Mouse (Mus musculus) thymus, adult 18-20 months (tissue): ENCODE data around the gene Nup37.

Source experiments
- DNase-seq, 2 experiments: peaks; one replicate each; pipeline ENCODE4 v3.0.0; 2022; ENCODE audit warnings: mixed read lengths in 2 of 2

The Nup37 gene

GRCm38 (mm10) chr10:88146707-88147477 is at the start of gene Nup37, which contains the start of gene Parpbp:
Gene Nup37, plus strand, starts transcription at chr10:88146992.
Gene Parpbp, minus strand, starts transcription at chr10:88146941.
- DNase-seq, result peak; percentile 77 to 84

GRCm38 (mm10) chr10:88106169-88106568 is 40.6 kb upstream of the Nup37 start:
- no peak for DNase-seq

- DNase-seq, result no peak
Observed at GRCm38 (mm10) chr10:88113290-88113689, 33.5 kb upstream of the Nup37 start.

- no peak for DNase-seq
Observed at GRCm38 (mm10) chr10:88119721-88120120, 27.1 kb upstream of the Nup37 start.

GRCm38 (mm10) chr10:88135630-88136029 is 11.2 kb upstream of the Nup37 start:
- no peak for DNase-seq

GRCm38 (mm10) chr10:88146187-88146586 is 605 bp upstream of the Nup37 start:
- no peak for DNase-seq

GRCm38 (mm10) chr10:88150381-88150780 is 3.6 kb downstream of the Nup37 start:
- DNase-seq, result no peak

- no peak for DNase-seq
Observed at GRCm38 (mm10) chr10:88151658-88152057, 4.9 kb downstream of the Nup37 start.

- DNase-seq, result no peak
Observed at GRCm38 (mm10) chr10:88162096-88162495, 15.3 kb downstream of the Nup37 start.

GRCm38 (mm10) chr10:88162676-88163075 is 15.9 kb downstream of the Nup37 start:
- DNase-seq, result no peak

GRCm38 (mm10) chr10:88166158-88166557 is 19.4 kb downstream of the Nup37 start:
- no peak for DNase-seq

GRCm38 (mm10) chr10:88167438-88168077 is 20.8 kb downstream of the Nup37 start:
- no peak for DNase-seq

- no peak for DNase-seq
Observed at GRCm38 (mm10) chr10:88200541-88200940, 53.7 kb downstream of the Nup37 start.

GRCm38 (mm10) chr10:88200951-88201638 is 54.3 kb downstream of the Nup37 start, which contains the start of gene Washc3:
Gene Washc3, plus strand, starts transcription at chr10:88201093.
- DNase-seq, result peak; percentile 82 to 89

GRCm38 (mm10) chr10:88201650-88202049 is 54.9 kb downstream of the Nup37 start:
- DNase-seq, result no peak

GRCm38 (mm10) chr10:88202581-88202980 is 55.8 kb downstream of the Nup37 start:
- DNase-seq, result peak in 1 of 2 experiments; percentile 6

- DNase-seq, result peak; percentile 11 to 33
Observed at GRCm38 (mm10) chr10:88203236-88203635, 56.4 kb downstream of the Nup37 start.

GRCm38 (mm10) chr10:88212644-88213043 is 65.9 kb downstream of the Nup37 start:
- DNase-seq, result no peak

GRCm38 (mm10) chr10:88214800-88215514 is 68.2 kb downstream of the Nup37 start:
- no peak for DNase-seq

- DNase-seq, result no peak
Observed at GRCm38 (mm10) chr10:88218161-88218560, 71.4 kb downstream of the Nup37 start.

GRCm38 (mm10) chr10:88221718-88222117 is 74.9 kb downstream of the Nup37 start:
- no peak for DNase-seq

- DNase-seq, result no peak
Observed at GRCm38 (mm10) chr10:88225421-88225820, 78.6 kb downstream of the Nup37 start.

- DNase-seq, result no peak
Observed at GRCm38 (mm10) chr10:88227962-88228361, 81.2 kb downstream of the Nup37 start.
